Comparison of ENCODE assay signal across 8 mouse cellular contexts in genomic region chr3:107759929-107760581, GRCm38 (mm10). TPM values are rescaled to one million over a fixed set of nuclear protein-coding genes. Genes with fewer than 3 reads are reported as not detected.
DNase-seq lines count a peak whose midpoint lies in the region; ATAC-seq and TF ChIP-seq lines count a peak whose summit lies in the region.

TSS of gene Csf1 (minus strand) at chr3:107760469.

- ATAC-seq in intestine, embryonic 14.5 days (replicated peaks; ENCODE audit: low FRiP score, low TSS enrichment, low read depth): peak; percentile 80
- ATAC-seq in megakaryocyte-erythroid progenitor cell, adult 5-6 weeks (replicated peaks; ENCODE audit: low FRiP score, low TSS enrichment, poor library complexity, severe bottlenecking): peak; percentile 85

- no peaks in the 10 kb centered on the region for H3K9me3 ChIP-seq in intestine, embryonic 14.5 days (ENCODE audit: control insufficient read depth, low read length)

- WGBS in intestine, embryonic 14.5 days: under 1% methylated on average over 56 of the region's 56 CpGs

- no peak for TF ChIP-seq POLR2A in cortical plate, adult 2 months (IDR thresholded peaks at IDR 0.05; ENCODE audit: extremely low read depth, insufficient read depth, low read length)

- H3K9ac ChIP-seq in intestine, embryonic 14.5 days (ENCODE audit: low read length): peak within 1 kb of the TSS; percentile 83

- no peaks in the 10 kb centered on the region for H3K27me3 ChIP-seq in intestine, embryonic 14.5 days (replicated peaks; ENCODE audit: control insufficient read depth, insufficient read depth, low read length)

- DNase-seq in ZHBTc4 (ENCODE audit: low read depth, low spot score): peak; percentile 65
- DNase-seq in gastrocnemius, postnatal 25 days: peak; percentile 86
- DNase-seq in intestine, embryonic 14.5 days (ENCODE audit: low spot score): peak; percentile 88
- DNase-seq in left cerebral cortex, postnatal 14 days (ENCODE audit: low spot score in 2 of 2): peak; percentile 57 to 79
- peak; percentile 72 for DNase-seq in right cerebral cortex, postnatal 25 days
- DNase-seq in urinary bladder, postnatal 4 days (ENCODE audit: low spot score in 2 of 2): peak; percentile 83 to 88

- peak within 1 kb of the TSS; percentile 77 for H3K4me2 ChIP-seq in intestine, embryonic 14.5 days (ENCODE audit: low read length)

- H3K4me3 ChIP-seq in cortical plate, adult 2 months (ENCODE audit: insufficient read depth, low read length): peak within 1 kb of the TSS; percentile 52
- H3K4me3 ChIP-seq in intestine, embryonic 14.5 days (ENCODE audit: low read depth, low read length): peak within 1 kb of the TSS; percentile 67

- H3K27ac ChIP-seq in cortical plate, adult 2 months (ENCODE audit: insufficient read depth, low read length): peak within 1 kb of the TSS; percentile 92
- peak within 1 kb of the TSS; percentile 83 for H3K27ac ChIP-seq in intestine, embryonic 14.5 days (ENCODE audit: low read depth)

- peaks cover 5% of the 10 kb centered on the region for H3K36me3 ChIP-seq in intestine, embryonic 14.5 days (ENCODE audit: control insufficient read depth, insufficient read depth, low read length)

- H3K4me1 ChIP-seq in cortical plate, adult 2 months (ENCODE audit: control insufficient read depth, insufficient read depth, low read length): peaks cover 10% of the 10 kb centered on the region
- peaks cover 10% of the 10 kb centered on the region for H3K4me1 ChIP-seq in intestine, embryonic 14.5 days (replicated peaks; ENCODE audit: control insufficient read depth, insufficient read depth, low read length)

- intact Hi-C loops in left cerebral cortex, postnatal 14 days (cut with DNase I): loop anchor here (5.0 kb wide), 1 partner anchor 102 kb away; no protein-coding TSS in a partner anchor

- TF ChIP-seq CTCF in cortical plate, adult 2 months (IDR thresholded peaks at IDR 0.05; ENCODE audit: extremely low read depth, insufficient read depth, low read length): no peak

RNA-seq across cellular contexts. Expression of gene Csf1, which starts in this region (rescaled TPM):
- polyA plus RNA-seq in cortical plate, adult 2 months (2012; rRNA removed): 15.4 and 16.7 TPM in 2 replicates
- 10 to 100 TPM in 1 of 2 experiments, 1 to 10 TPM in 1; 9.5 to 10.6 TPM for total RNA-seq in gastrocnemius, postnatal 25 days (2021)
- 13.3 and 13.6 TPM in 2 replicates for polyA plus RNA-seq in intestine, embryonic 14.5 days (2014; fragmentation: Nextera tagmentation; extraction: Ambion mirVana)
- 1 to 10 TPM; 9.5 to 9.9 TPM for total RNA-seq in left cerebral cortex, postnatal 14 days (2021)
- total RNA-seq in megakaryocyte-erythroid progenitor cell, adult 5-6 weeks (2014; fragmentation: Nextera tagmentation): 0.35 TPM in 1 of 2 replicates, not detected in the other
- total RNA-seq in megakaryocyte-erythroid progenitor cell, adult 5-6 weeks (2017): 0.50 TPM in 1 of 2 replicates, not detected in the other

Comparison
In these comparisons a context has a peak if more than half of its experiments do, and no peak if none do; other contexts are left out.
1. Peak in every context shown above with its lines: DNase-seq, ATAC-seq, H3K4me3 ChIP-seq and H3K27ac ChIP-seq.
2. RNA of gene Csf1 (total RNA-seq): 9.5 to 10.6 TPM in gastrocnemius, postnatal 25 days and 9.5 to 9.9 TPM in left cerebral cortex, postnatal 14 days; 0.35 to 0.50 TPM in megakaryocyte-erythroid progenitor cell, adult 5-6 weeks; every median in the first group is over 4 times any median in the second.
3. Peak in ATAC-seq in megakaryocyte-erythroid progenitor cell, adult 5-6 weeks; RNA of the gene not detected or under 1 TPM.